8 mouse cellular contexts compared by ENCODE assay signal in genomic region chr5:24348128-24348527, GRCm38 (mm10). TPM values are rescaled to one million over a fixed set of nuclear protein-coding genes. Genes with fewer than 3 reads are reported as not detected.
A peak's percentile ranks its signal among the peaks of the same experiment; 100 is the strongest.
DNase-seq lines count a peak whose midpoint lies in the region; ATAC-seq and TF ChIP-seq lines count a peak whose summit lies in the region.

No protein-coding gene starts in this region.

- peak; percentile 77 to 86 for DNase-seq in CD8-positive naive resting alpha-beta T cell, adult 2 months (ENCODE audit: low read depth in 2 of 2, low spot score in 2 of 2)
- DNase-seq in brain, adult 2 months (ENCODE audit: low read depth, low spot score): peak; percentile 85
- peak; percentile 64 to 71 for DNase-seq in heart, postnatal 36 days
- DNase-seq in layer of hippocampus, adult 2 months (ENCODE audit: low spot score in 2 of 2): peak; percentile 62 to 63
- DNase-seq in testis, postnatal 14 days (ENCODE audit: low spot score): peak; percentile 80

- peaks cover 40% of the 10 kb centered on the region for H3K27me3 ChIP-seq in lung, embryonic 15.5 days

- H3K9me3 ChIP-seq in lung, embryonic 15.5 days: no peaks in the 10 kb centered on the region

- H3K9ac ChIP-seq in lung, embryonic 15.5 days: no peak overlapping the region; the same call in 1 of the 2 replicates

- peak overlapping the region; percentile 60 for H3K4me3 ChIP-seq in layer of hippocampus, adult 2 months
- peak overlapping the region; percentile 44 for H3K4me3 ChIP-seq in lung, embryonic 15.5 days

- no peaks in the 10 kb centered on the region for H3K36me3 ChIP-seq in lung, embryonic 15.5 days

- H3K4me1 ChIP-seq in lung, embryonic 15.5 days: peaks cover 82% of the 10 kb centered on the region

- no peak for TF ChIP-seq CTCF in layer of hippocampus, adult 2 months (conservative IDR thresholded peaks at IDR 0.05)

- peak overlapping the region; percentile 92 for H3K4me2 ChIP-seq in lung, embryonic 15.5 days

- intact Hi-C loops in heart, postnatal 36 days (cut with DNase I): no loop called here

- no peak overlapping the region for H3K27ac ChIP-seq in layer of hippocampus, adult 2 months
- no peak overlapping the region for H3K27ac ChIP-seq in lung, embryonic 15.5 days

- under 1% methylated on average over 36 of the region's 41 CpGs for WGBS in lung, embryonic 15.5 days

- ATAC-seq in erythroblast, adult 5-6 weeks (replicated peaks; ENCODE audit: low FRiP score, poor library complexity, severe bottlenecking): peak; percentile 56
- ATAC-seq in lung, embryonic 15.5 days (ENCODE audit: borderline replicate concordance, extremely low read depth, low FRiP score, low TSS enrichment): 0 out of 2 replicates have a peak, but pooled peaks have one; percentile 4
- peak; percentile 27 for ATAC-seq in neutrophil, adult 5-6 weeks (ENCODE audit: extremely low read depth, insufficient number of reproducible peaks, low FRiP score, poor library complexity, severe bottlenecking)

RNA-seq across cellular contexts. Expression of gene Kcnh2, which starts 3.3 kb away (rescaled TPM):
- total RNA-seq in erythroblast, adult 5-6 weeks (2015; ENCODE audit: low replicate concordance): not detected in 2 replicates
- total RNA-seq in erythroblast, adult 5-6 weeks (2017; ENCODE audit: low replicate concordance): 0.14 TPM in 1 of 2 replicates, not detected in the other
- 10 to 100 TPM; 56.3 to 72.6 TPM for total RNA-seq in heart, postnatal 36 days (2021)
- 10 to 100 TPM; 21.7 to 23.6 TPM for total RNA-seq in layer of hippocampus, adult 2 months (2021)
- polyA plus RNA-seq in lung, embryonic 15.5 days (2015; fragmentation: Nextera tagmentation; extraction: Ambion mirVana): 6.0 and 7.0 TPM in 2 replicates
- 0.12 TPM in 1 of 2 replicates, not detected in the other for total RNA-seq in neutrophil, adult 5-6 weeks (2017)

RNA-seq across cellular contexts. Expression of gene Nos3, which starts 16.5 kb away (rescaled TPM):
- not detected in 2 replicates for total RNA-seq in erythroblast, adult 5-6 weeks (2015; ENCODE audit: low replicate concordance)
- not detected in 2 replicates for total RNA-seq in erythroblast, adult 5-6 weeks (2017; ENCODE audit: low replicate concordance)
- 10 to 100 TPM; 23.7 to 26.2 TPM for total RNA-seq in heart, postnatal 36 days (2021)
- total RNA-seq in layer of hippocampus, adult 2 months (2021): 1 to 10 TPM; 6.6 to 7.8 TPM
- polyA plus RNA-seq in lung, embryonic 15.5 days (2015; fragmentation: Nextera tagmentation; extraction: Ambion mirVana): 17.1 and 18.8 TPM in 2 replicates
- not detected in 2 replicates for total RNA-seq in neutrophil, adult 5-6 weeks (2017)

RNA-seq across cellular contexts. Expression of gene Atg9b, which starts 43.8 kb away (rescaled TPM):
- total RNA-seq in erythroblast, adult 5-6 weeks (2015; ENCODE audit: low replicate concordance): not detected in 2 replicates
- not detected in 2 replicates for total RNA-seq in erythroblast, adult 5-6 weeks (2017; ENCODE audit: low replicate concordance)
- under 1 TPM; 0.27 to 0.75 TPM for total RNA-seq in heart, postnatal 36 days (2021)
- total RNA-seq in layer of hippocampus, adult 2 months (2021): 1 to 10 TPM; 3.0 to 3.2 TPM
- polyA plus RNA-seq in lung, embryonic 15.5 days (2015; fragmentation: Nextera tagmentation; extraction: Ambion mirVana): 0.64 and 0.77 TPM in 2 replicates
- total RNA-seq in neutrophil, adult 5-6 weeks (2017): not detected in 2 replicates

RNA-seq across cellular contexts. Expression of gene Abcb8, which starts 45.3 kb away (rescaled TPM):
- total RNA-seq in erythroblast, adult 5-6 weeks (2015; ENCODE audit: low replicate concordance): 11.3 and 22.7 TPM in 2 replicates
- 2.9 and 5.5 TPM in 2 replicates for total RNA-seq in erythroblast, adult 5-6 weeks (2017; ENCODE audit: low replicate concordance)
- 10 to 100 TPM; 83.7 to 84.9 TPM for total RNA-seq in heart, postnatal 36 days (2021)
- 10 to 100 TPM; 50.8 to 57.0 TPM for total RNA-seq in layer of hippocampus, adult 2 months (2021)
- 44.7 and 49.6 TPM in 2 replicates for polyA plus RNA-seq in lung, embryonic 15.5 days (2015; fragmentation: Nextera tagmentation; extraction: Ambion mirVana)
- total RNA-seq in neutrophil, adult 5-6 weeks (2017): 5.0 and 5.2 TPM in 2 replicates

Comparison
In these comparisons a context has a peak if more than half of its experiments do, and no peak if none do; other contexts are left out.
1. ATAC-seq: peak in every context shown above with its lines; median percentile 56 in erythroblast, adult 5-6 weeks; 27 in neutrophil, adult 5-6 weeks; 4 in lung, embryonic 15.5 days.
2. RNA of gene Kcnh2, which starts 3.3 kb away (total RNA-seq): 56.3 to 72.6 TPM in heart, postnatal 36 days and 21.7 to 23.6 TPM in layer of hippocampus, adult 2 months; 0.12 TPM in neutrophil, adult 5-6 weeks and 0.14 TPM in erythroblast, adult 5-6 weeks; every median in the first group is over 10 times any median in the second.
3. Peak in every context shown above with its lines, with median percentiles within 50 percentile points of each other: DNase-seq.